Mouse (Mus musculus): ENCODE measurements around the gene Mtmr2. TPM values are rescaled to one million over a fixed set of nuclear protein-coding genes. Genes with fewer than 3 reads are reported as not detected.
"Not testable (repeated sequence)": the region's sequence is repeated elsewhere in the genome, so short reads cannot be mapped to it uniquely, and the experiment has no call there.

The Mtmr2 gene
- polyA plus RNA-seq, 2 experiments, result 27.3 to 74.0 TPM

DNA sequence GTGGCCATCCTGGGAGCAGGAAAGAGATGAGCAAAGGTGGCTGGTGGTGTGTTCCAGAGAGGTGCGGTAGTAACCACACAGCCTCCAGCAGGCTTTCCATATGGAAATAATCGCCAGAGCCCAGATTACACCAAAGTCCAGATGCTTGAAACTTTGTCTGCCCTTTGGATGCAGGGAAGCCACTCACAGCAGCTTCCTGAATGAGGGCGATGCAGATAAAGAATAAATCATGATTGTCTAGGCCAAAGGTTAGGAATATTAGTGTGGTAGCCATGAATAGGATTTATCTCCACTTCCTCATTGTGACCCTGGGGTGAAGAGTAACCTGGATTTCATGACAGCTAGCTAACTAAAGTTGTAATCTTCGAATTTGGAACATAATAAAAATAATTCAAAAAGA lies 43.3 kb upstream of the Mtmr2 start:
- H3K4me1 ChIP-seq (ENCODE audit: control insufficient read depth, insufficient read depth, low read length), result no peaks in the 10 kb centered on the region
- H3K9ac ChIP-seq (ENCODE audit: low read depth, low read length, severe bottlenecking), result no peak overlapping the region
- H3K36me3 ChIP-seq (ENCODE audit: control insufficient read depth, insufficient read depth, low read length), result peaks cover 19% of the 10 kb centered on the region
- ATAC-seq (ENCODE audit: low FRiP score, low read depth), result no peak
- no peak overlapping the region for H3K27ac ChIP-seq (replicated peaks; ENCODE audit: low read depth, low read length)
- DNase-seq (ENCODE audit: low spot score), result no peak
- no peak overlapping the region for H3K4me3 ChIP-seq (replicated peaks; ENCODE audit: low read length)
- no peaks in the 10 kb centered on the region for H3K9me3 ChIP-seq (ENCODE audit: control insufficient read depth, low read length)
- WGBS, result 58% methylated on average over 4 of the region's 4 CpGs
- H3K27me3 ChIP-seq (ENCODE audit: control insufficient read depth, insufficient read depth, low read length), result no peaks in the 10 kb centered on the region
- no peak for TF ChIP-seq POLR2A (IDR thresholded peaks at IDR 0.05; ENCODE audit: borderline replicate concordance, extremely low read depth, insufficient read depth, insufficient read length)
- H3K4me2 ChIP-seq (replicated peaks; ENCODE audit: low read depth, low read length, severe bottlenecking), result no peak overlapping the region

DNA sequence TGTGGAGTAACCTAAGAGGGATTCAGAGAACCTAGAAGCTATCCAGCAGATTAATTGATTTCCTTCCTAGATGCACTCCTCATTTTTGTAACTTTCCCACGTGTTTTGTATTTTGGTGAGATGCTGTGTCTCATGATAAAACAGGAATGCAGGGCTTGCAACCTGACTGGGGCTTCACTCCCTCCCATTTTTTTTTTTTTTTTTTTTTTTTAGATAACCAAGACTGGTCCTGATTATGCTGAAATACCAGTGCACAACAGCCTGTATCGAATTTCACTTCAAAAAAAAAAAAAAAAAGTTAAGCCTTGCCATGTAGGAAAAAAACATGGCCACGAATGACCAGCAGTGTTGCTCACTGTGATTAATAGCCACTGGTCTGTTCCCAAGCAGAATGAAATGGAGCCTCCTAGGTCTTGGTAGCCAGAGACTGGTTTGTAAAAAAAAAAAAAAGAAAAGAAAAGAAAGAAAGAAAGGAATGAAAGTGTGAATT lies 41.1 kb upstream of the Mtmr2 start:
- H3K9ac ChIP-seq (ENCODE audit: low read depth, low read length, severe bottlenecking), result no peak overlapping the region
- DNase-seq (ENCODE audit: low spot score) (no peak), ATAC-seq (ENCODE audit: low FRiP score, low read depth) (no peak)
- H3K9me3 ChIP-seq (ENCODE audit: control insufficient read depth, low read length), result no peaks in the 10 kb centered on the region
- TF ChIP-seq POLR2A (IDR thresholded peaks at IDR 0.05; ENCODE audit: borderline replicate concordance, extremely low read depth, insufficient read depth, insufficient read length), result no peak
- H3K4me1 ChIP-seq (ENCODE audit: control insufficient read depth, insufficient read depth, low read length), result no peaks in the 10 kb centered on the region
- H3K27me3 ChIP-seq (ENCODE audit: control insufficient read depth, insufficient read depth, low read length), result no peaks in the 10 kb centered on the region
- H3K27ac ChIP-seq (replicated peaks; ENCODE audit: low read depth, low read length), result no peak overlapping the region
- 21% methylated on average over 3 of the region's 3 CpGs for WGBS
- peaks cover 19% of the 10 kb centered on the region for H3K36me3 ChIP-seq (ENCODE audit: control insufficient read depth, insufficient read depth, low read length)
- H3K4me2 ChIP-seq (replicated peaks; ENCODE audit: low read depth, low read length, severe bottlenecking), result no peak overlapping the region
- no peak overlapping the region for H3K4me3 ChIP-seq (replicated peaks; ENCODE audit: low read length)

DNA sequence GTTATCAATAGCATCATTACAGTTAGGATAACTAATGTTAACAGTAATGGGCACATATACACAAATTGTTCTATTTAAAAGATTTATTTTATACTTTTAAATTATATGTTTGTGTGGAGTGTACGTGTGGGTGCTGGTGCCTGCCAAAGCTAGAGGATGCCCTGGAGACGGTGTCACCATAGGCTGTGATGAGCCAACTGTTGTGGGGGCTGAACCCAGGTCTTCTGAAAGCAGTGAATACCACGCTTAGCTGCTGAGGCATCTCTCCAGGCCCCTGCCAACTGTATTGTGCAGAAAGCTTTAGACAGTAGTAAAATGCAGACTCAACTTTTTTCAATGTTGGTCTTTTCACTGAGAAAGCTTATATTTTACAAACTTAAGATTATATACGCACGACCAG lies 38.8 kb upstream of the Mtmr2 start:
- 88% methylated on average over 5 of the region's 5 CpGs for WGBS

DNA sequence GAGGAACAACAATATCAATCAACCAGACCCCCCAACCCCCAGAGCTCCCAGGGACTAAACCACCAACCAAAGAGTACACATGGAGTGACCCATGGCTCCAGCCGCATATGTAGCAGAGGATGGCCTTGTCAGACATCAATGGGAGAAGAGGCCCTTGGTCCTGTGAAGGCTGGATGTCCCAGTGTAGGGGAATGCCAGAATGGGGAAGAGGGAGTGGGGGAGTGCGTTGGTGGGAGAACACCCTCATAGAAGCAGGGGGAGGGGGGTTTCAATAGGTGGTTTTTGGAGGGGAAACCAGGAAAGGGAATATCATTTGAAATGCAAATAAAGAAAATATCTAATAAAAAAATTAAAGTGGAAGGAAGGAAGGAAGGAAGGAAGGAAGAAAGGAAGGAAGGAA lies 32.3 kb upstream of the Mtmr2 start:
- H3K9ac ChIP-seq (ENCODE audit: low read depth, low read length, severe bottlenecking); H3K4me3 ChIP-seq (replicated peaks; ENCODE audit: low read length); H3K4me1 ChIP-seq (ENCODE audit: control insufficient read depth, insufficient read depth, low read length); H3K4me2 ChIP-seq (replicated peaks; ENCODE audit: low read depth, low read length, severe bottlenecking); H3K9me3 ChIP-seq (ENCODE audit: control insufficient read depth, low read length); ATAC-seq (ENCODE audit: low FRiP score, low read depth); H3K36me3 ChIP-seq (ENCODE audit: control insufficient read depth, insufficient read depth, low read length); DNase-seq (ENCODE audit: low spot score); H3K27me3 ChIP-seq (ENCODE audit: control insufficient read depth, insufficient read depth, low read length); H3K27ac ChIP-seq (replicated peaks; ENCODE audit: low read depth, low read length): not testable (repeated sequence)
- WGBS, result 74% methylated on average over 2 of the region's 2 CpGs

More for the DNA sequence above, 38.8 kb upstream of the Mtmr2 start:
- no peaks in the 10 kb centered on the region for H3K27me3 ChIP-seq (ENCODE audit: control insufficient read depth, insufficient read depth, low read length)
- no peaks in the 10 kb centered on the region for H3K4me1 ChIP-seq (ENCODE audit: control insufficient read depth, insufficient read depth, low read length)
- DNase-seq (ENCODE audit: low spot score) (no peak), ATAC-seq (ENCODE audit: low FRiP score, low read depth) (no peak)
- peaks cover 7% of the 10 kb centered on the region for H3K36me3 ChIP-seq (ENCODE audit: control insufficient read depth, insufficient read depth, low read length)
- no peak for TF ChIP-seq POLR2A (IDR thresholded peaks at IDR 0.05; ENCODE audit: borderline replicate concordance, extremely low read depth, insufficient read depth, insufficient read length)
- no peak overlapping the region for H3K27ac ChIP-seq (replicated peaks; ENCODE audit: low read depth, low read length)
- H3K9me3 ChIP-seq (ENCODE audit: control insufficient read depth, low read length), result no peaks in the 10 kb centered on the region
- no peak overlapping the region for H3K4me2 ChIP-seq (replicated peaks; ENCODE audit: low read depth, low read length, severe bottlenecking)
- H3K4me3 ChIP-seq (replicated peaks; ENCODE audit: low read length), result no peak overlapping the region
- H3K9ac ChIP-seq (ENCODE audit: low read depth, low read length, severe bottlenecking), result no peak overlapping the region

DNA sequence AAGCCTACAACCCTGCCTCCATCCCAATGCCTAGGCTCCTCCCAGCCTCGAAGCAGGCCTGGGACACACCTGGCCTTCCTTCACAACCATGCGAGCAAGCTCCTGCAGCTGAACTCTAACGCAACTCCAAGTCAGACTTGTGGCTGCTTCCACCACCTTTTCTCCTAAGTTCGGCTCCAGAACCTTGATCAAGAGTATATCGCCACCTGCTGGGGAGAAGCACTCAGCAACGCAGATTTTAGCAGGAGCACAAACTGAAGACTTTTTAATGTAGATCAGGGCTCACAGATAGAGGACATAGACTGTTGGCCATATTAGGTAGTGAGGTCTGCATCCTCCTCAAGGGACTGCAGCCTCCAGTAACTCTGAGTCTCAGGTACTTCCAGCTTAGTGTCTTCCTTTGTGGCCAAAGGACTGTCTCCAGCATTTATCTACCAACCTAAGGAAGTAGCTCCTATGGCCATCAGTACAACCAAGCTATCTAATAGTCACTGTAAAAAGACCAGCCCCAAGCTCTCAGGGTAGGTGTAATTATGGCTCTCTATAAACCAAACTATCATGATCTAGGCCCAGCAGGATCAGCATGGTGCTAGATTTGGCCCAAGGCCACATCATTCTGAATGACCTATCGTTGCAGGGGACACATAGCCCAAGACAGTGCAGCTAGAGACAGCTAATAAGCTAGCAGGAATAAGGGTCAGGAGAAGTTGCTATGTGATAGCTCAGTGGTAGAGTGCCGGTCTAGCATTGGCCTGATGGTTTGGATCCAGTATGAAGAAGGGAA lies 31.7 kb upstream of the Mtmr2 start:
- no peak overlapping the region for H3K4me3 ChIP-seq (replicated peaks; ENCODE audit: low read length)
- no peak overlapping the region for H3K27ac ChIP-seq (replicated peaks; ENCODE audit: low read depth, low read length)
- H3K9ac ChIP-seq (ENCODE audit: low read depth, low read length, severe bottlenecking), result no peak overlapping the region
- ATAC-seq (ENCODE audit: low FRiP score, low read depth) (peak; percentile 44; the same call in 1 of the 2 replicates), DNase-seq (ENCODE audit: low spot score) (peak; percentile 79)
- no peak for TF ChIP-seq POLR2A (IDR thresholded peaks at IDR 0.05; ENCODE audit: borderline replicate concordance, extremely low read depth, insufficient read depth, insufficient read length)
- H3K4me1 ChIP-seq (ENCODE audit: control insufficient read depth, insufficient read depth, low read length), result no peaks in the 10 kb centered on the region
- H3K9me3 ChIP-seq (ENCODE audit: control insufficient read depth, low read length), result no peaks in the 10 kb centered on the region
- no peaks in the 10 kb centered on the region for H3K27me3 ChIP-seq (ENCODE audit: control insufficient read depth, insufficient read depth, low read length)
- 22% methylated on average over 8 of the region's 8 CpGs for WGBS
- no peaks in the 10 kb centered on the region for H3K36me3 ChIP-seq (ENCODE audit: control insufficient read depth, insufficient read depth, low read length)
- H3K4me2 ChIP-seq (replicated peaks; ENCODE audit: low read depth, low read length, severe bottlenecking), result no peak overlapping the region
